Mouse (Mus musculus) hindbrain, embryonic 14.5 days (tissue): ENCODE measurements around the gene Selenon. TPM values are rescaled to one million over a fixed set of nuclear protein-coding genes. Genes with fewer than 3 reads are reported as not detected.
"Not testable (repeated sequence)": the region's sequence is repeated elsewhere in the genome, so short reads cannot be mapped to it uniquely, and the experiment has no call there.

Experiments used
- ATAC-seq: fragments of 200-750 bp; cut with Nextera tagmentation; 2 replicates; pipeline ENCODE4 v1.8.0; 2017; ENCODE audit warnings: moderate number of reproducible peaks, mild to moderate bottlenecking, moderate TSS enrichment, moderate library complexity; ENCODE audit not compliant: low FRiP score
- DNase-seq: peaks from one replicate; pipeline ENCODE4 v3.0.0-alpha.2; 2015; ENCODE audit warnings: low spot score
- H3K27ac ChIP-seq: fragments of 300-500 bp; sonication (generic); 2 replicates; pipeline ENCODE4 v1.5.1; 2014; ENCODE audit warnings: mild to moderate bottlenecking, moderate library complexity
- H3K27me3 ChIP-seq: fragments of 300-500 bp; sonication (generic); 2 replicates; pipeline ENCODE4 v1.6.1; 2014; ENCODE audit warnings: mild to moderate bottlenecking, low read length, mixed read lengths; ENCODE audit not compliant: control insufficient read depth, insufficient read depth
- H3K36me3 ChIP-seq: fragments of 300-500 bp; sonication (generic); replicated peaks from 2 replicates; pipeline ENCODE4 v1.6.1; 2014; ENCODE audit not compliant: control insufficient read depth, insufficient read depth
- H3K4me1 ChIP-seq: fragments of 300-500 bp; sonication (generic); replicated peaks from 2 replicates; pipeline ENCODE4 v1.6.1; 2014; ENCODE audit warnings: antibody characterized with exemption, low read length, mixed read lengths; ENCODE audit not compliant: control insufficient read depth, insufficient read depth
- H3K4me2 ChIP-seq: fragments of 300-500 bp; sonication (generic); replicated peaks from 2 replicates; pipeline ENCODE4 v1.6.1; 2014; ENCODE audit warnings: mild to moderate bottlenecking, moderate library complexity
- H3K4me3 ChIP-seq: fragments of 300-500 bp; sonication (generic); replicated peaks from 2 replicates; pipeline ENCODE4 v1.5.1; 2014; ENCODE audit warnings: mild to moderate bottlenecking, low read length
- H3K9ac ChIP-seq: fragments of 300-500 bp; sonication (generic); 2 replicates; pipeline ENCODE4 v1.6.1; 2014
- H3K9me3 ChIP-seq: fragments of 300-500 bp; sonication (generic); 2 replicates; pipeline ENCODE4 v1.6.1; 2016; ENCODE audit warnings: low read length; ENCODE audit not compliant: control insufficient read depth
- WGBS: fragments of 180-500 bp; shearing (Covaris S2); extraction: QIAGEN DNeasy Blood & Tissue Kit; methylation state at CpG from one replicate; pipeline ENCODE4 v1.1.7; 2014; 5-methylcytosine and 5-hydroxymethylcytosine counted together
- polyA plus RNA-seq: library from polyadenylated mRNA; unstranded; fragments of >200 nt; fragmentation: Nextera tagmentation; extraction: Ambion mirVana; gene quantifications from 2 replicates; pipeline ENCODE4 v1.2.1, GENCODE M21; 2014

Selenon gene
- polyA plus RNA-seq, 1 experiment from 2014 or later = 12.8 TPM

DNA sequence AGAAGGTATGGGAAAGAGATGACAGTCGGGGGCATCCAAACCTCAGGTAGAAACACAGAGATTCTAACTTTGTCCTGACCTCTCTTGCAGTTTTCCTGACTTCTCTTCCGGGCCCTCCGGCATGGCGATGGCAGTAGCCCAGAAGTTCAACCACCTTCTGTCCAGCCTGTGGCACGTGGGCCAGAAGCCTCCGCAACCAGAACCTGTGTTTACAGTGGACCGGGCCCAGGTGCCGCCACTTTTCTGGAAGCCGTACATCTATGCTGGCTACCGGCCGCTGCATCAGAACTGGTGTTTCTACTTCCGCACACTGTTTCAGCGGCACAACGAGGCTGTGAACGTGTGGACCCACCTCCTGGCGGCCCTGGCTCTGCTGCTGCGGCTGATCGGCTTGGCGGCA is 45.3 kb downstream of the Selenon start:
- Histone ChIP-seq H3K27me3 (no peaks in the 10 kb centered on the region), H3K36me3 (peaks cover 18% of the 10 kb centered on the region), H3K27ac (no peak overlapping the region), H3K9me3 (no peaks in the 10 kb centered on the region), H3K4me1 (no peaks in the 10 kb centered on the region; the same call in 1 of the 2 replicates), H3K4me3 (no peak overlapping the region), H3K4me2 (no peak overlapping the region), H3K9ac (no peak overlapping the region)
- 87% methylated on average over 19 of the region's 19 CpGs for WGBS
- ATAC-seq (no peak), DNase-seq (no peak)

DNA sequence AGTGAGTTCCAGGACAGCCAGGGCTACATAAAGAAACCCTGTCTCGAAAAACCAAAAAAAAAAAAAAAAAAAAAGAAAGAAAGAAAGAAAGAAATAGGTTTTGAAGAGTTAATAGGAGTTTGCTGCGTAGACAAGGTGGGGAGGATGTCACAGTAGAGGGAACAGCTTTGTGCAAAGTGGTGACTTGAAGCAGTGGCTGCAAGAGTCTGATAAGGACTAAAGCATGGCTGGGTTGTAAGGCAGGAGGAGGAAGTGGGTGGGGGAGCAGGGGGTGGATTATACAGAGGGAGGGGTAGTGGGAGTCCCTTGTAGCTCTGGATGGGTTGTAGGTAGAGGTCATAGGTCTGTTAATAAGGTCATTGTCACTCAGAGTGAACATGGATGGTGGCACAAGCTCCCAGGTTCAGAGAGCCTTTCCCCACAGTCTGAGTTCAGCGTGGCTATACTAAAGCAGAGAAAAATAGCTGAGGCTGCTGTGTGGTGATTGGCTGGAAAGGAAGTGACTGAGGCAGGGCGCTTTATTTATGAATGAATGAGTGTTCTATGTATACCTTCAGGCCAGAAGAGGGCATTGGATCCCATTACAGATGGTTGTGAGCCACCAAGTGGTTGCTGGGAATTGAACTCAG is 45.9 kb downstream of the Selenon start:
- no peaks in the 10 kb centered on the region for H3K27me3 ChIP-seq
- H3K9me3 ChIP-seq = no peaks in the 10 kb centered on the region
- H3K4me2 ChIP-seq = no peak overlapping the region
- WGBS = 86% methylated on average over 3 of the region's 4 CpGs
- no peaks in the 10 kb centered on the region for H3K4me1 ChIP-seq
- no peak overlapping the region for H3K9ac ChIP-seq
- DNase-seq (no peak), ATAC-seq (no peak)
- H3K27ac ChIP-seq = no peak overlapping the region
- no peak overlapping the region for H3K4me3 ChIP-seq
- peaks cover 18% of the 10 kb centered on the region for H3K36me3 ChIP-seq

DNA sequence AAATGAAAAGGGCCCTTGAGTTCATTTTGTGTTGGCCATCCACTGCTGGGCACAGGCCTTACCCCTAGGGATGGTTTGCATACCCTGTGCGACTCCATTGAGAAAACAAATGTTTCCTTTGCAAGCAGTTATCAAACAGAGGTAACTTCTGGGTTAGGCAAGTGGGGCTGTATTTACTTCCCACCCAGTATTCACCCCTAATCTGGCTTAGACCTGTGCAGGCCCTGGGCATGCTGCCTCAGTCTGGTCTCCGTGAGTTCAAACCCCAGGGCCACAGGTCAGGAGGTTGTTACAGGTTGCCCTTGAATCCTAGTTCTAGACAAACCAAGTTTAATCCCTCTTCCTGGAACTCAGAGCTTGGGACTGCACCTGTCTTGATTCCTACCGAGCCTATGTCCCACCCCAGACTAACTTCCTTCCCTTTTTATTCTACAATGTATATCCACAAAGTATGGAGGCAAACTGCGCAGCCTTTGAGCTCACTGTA is 46.6 kb downstream of the Selenon start:
- no peak overlapping the region for H3K27ac ChIP-seq
- peaks cover 18% of the 10 kb centered on the region for H3K36me3 ChIP-seq
- no peaks in the 10 kb centered on the region for H3K4me1 ChIP-seq
- ATAC-seq = no peak
- 89% methylated on average over 4 of the region's 4 CpGs for whole genome bisulfite sequencing
- H3K4me2 ChIP-seq = no peak overlapping the region
- H3K4me3 ChIP-seq = no peak overlapping the region
- no peak for DNase-seq
- no peak overlapping the region for H3K9ac ChIP-seq
- H3K27me3 ChIP-seq = no peaks in the 10 kb centered on the region
- no peaks in the 10 kb centered on the region for H3K9me3 ChIP-seq

DNA sequence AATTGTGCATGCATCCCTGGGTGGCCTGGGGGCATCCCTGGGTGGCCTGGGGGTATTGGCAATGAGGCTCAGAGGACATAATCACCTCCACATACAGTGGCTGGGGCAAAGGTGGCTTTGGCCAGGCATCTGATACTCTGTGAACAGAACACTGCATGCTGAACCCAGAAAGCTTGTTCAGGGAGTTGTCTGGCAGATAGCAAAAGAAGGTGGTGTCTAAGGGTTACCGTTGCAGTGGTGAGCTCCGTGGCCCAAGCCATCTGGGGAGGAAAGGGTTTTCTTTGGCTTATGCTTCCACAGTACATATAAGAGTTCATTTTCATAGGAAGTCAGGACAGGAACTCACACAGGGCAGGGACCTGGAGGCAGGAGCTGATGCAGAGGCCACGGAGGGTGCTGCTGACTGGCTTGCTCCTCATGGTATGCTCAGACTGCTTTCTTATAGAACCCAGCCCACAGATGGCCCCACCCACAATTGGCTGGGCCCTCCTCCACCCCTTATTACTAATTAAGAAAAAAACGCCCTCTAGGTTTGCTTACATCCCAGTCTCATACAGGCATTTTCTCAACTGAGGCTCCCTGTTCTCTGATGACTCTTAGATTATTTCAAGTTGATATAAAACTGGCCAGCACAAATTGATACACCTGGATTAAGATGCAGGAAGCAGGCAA is 48.1 kb downstream of the Selenon start:
- no peak for ATAC-seq

DNA sequence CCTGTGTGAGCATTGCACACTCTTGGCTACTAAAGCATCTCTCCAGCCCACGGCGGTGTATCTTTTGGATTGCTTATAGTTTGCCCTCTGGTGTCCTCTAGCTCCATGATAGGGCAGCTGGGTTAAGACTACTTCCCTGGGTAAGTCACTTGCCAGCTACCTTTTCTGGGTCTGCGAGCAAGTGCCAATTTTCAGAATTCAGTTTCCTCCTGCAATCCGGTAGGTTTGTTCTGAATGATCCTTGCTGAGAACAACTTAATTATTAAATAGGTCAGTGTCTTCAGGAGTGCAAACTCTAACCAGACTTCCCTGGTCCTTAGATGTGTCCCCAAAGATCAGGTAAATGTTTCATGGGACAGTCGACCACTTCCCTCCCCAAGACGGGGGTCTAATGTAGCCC is 50.9 kb downstream of the Selenon start:
- no peaks in the 10 kb centered on the region for H3K27me3 ChIP-seq
- peaks cover 21% of the 10 kb centered on the region for H3K4me1 ChIP-seq
- H3K9ac ChIP-seq = no peak overlapping the region
- no peaks in the 10 kb centered on the region for H3K9me3 ChIP-seq
- no peaks in the 10 kb centered on the region; the same call in 1 of the 2 replicates for H3K36me3 ChIP-seq
- H3K4me2 ChIP-seq = no peak overlapping the region
- ATAC-seq = no peak
- WGBS = 96% methylated on average over 6 of the region's 6 CpGs
- H3K4me3 ChIP-seq = no peak overlapping the region
- H3K27ac ChIP-seq = no peak overlapping the region
- DNase-seq = no peak

More for the DNA sequence above, 48.1 kb downstream of the Selenon start:
- Histone ChIP-seq H3K27me3 (no peaks in the 10 kb centered on the region), H3K36me3 (peaks cover 18% of the 10 kb centered on the region), H3K4me3 (no peak overlapping the region), H3K27ac (no peak overlapping the region), H3K9ac (no peak overlapping the region), H3K4me2 (no peak overlapping the region), H3K4me1 (no peaks in the 10 kb centered on the region), H3K9me3 (no peaks in the 10 kb centered on the region)
- DNase-seq = no peak
- WGBS = 77% methylated on average over 4 of the region's 4 CpGs

DNA sequence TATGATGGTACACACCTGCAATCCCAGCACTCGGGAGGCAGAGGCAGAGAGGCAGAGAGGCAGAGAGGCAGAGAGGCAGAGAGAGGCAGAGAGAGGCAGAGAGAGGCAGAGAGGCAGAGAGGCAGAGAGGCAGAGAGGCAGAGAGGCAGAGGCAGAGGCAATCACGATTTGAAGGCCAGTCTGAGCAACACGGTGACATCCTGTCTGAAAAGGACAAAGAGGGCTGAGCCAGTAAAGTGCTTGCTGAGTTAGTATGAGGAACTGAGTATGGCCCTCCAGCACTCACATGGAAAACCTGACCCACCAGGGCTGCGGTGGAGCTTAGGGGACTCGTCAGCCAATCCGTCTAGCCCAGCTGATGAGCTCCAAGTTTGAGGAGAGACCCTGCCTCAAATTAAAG is 53.0 kb downstream of the Selenon start:
- H3K9me3 ChIP-seq, H3K4me3 ChIP-seq, H3K9ac ChIP-seq, H3K27me3 ChIP-seq, DNase-seq, ATAC-seq, H3K36me3 ChIP-seq: not testable (repeated sequence)
- peaks cover 28% of the 10 kb centered on the region for H3K4me1 ChIP-seq
- H3K27ac ChIP-seq = peak overlapping the region; percentile 73; the same call in 1 of the 2 replicates
- 90% methylated on average over 6 of the region's 6 CpGs for WGBS
- H3K4me2 ChIP-seq = peak overlapping the region; percentile 96; the same call in 1 of the 2 replicates

DNA sequence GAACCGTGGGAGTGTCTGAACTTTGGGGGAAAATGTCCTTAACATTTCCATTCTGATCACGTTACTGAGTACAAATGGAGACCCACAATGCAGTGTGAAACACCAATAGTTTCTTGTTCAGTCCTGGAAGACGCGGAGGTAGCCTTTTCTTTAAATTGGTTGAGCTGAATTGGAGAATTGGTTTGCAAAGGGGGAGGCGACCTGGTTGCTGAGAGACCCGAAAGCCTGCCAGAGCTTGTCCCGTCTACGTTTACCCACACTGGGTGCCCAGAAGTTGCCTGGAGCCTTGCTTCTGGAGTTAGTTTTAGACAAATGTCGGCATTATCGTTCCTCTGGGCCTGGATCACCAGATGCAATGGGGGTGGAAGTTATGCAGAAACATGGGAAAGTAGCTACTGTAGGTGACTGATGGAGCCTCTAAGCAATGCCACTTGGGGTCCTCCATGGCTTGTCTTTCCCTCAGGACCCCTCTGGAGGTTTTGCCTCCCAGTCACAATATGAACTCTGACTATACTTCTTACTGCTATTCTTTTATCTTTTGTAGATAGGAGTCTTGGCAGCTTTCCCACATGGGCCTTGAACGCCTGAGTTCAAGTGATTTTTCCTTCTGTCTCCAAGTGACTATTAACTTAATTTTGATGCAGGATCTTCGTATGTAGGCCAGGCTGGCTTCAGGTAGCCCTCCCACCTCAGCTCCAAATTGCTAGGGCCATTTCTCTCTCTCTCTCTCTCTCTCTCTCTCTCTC is 53.8 kb downstream of the Selenon start:
- no peak for DNase-seq
- Histone ChIP-seq H3K9me3 (no peaks in the 10 kb centered on the region), H3K36me3 (no peaks in the 10 kb centered on the region; the same call in 1 of the 2 replicates), H3K4me3 (peak overlapping the region; percentile 47; the same call in 1 of the 2 replicates), H3K4me1 (peaks cover 28% of the 10 kb centered on the region), H3K9ac (peak overlapping the region; percentile 76), H3K27me3 (no peaks in the 10 kb centered on the region), H3K27ac (peak overlapping the region; percentile 73), H3K4me2 (peak overlapping the region; percentile 96)
- WGBS = 64% methylated on average over 12 of the region's 12 CpGs
- ATAC-seq = peak; percentile 34; the same call in 1 of the 2 replicates

DNA sequence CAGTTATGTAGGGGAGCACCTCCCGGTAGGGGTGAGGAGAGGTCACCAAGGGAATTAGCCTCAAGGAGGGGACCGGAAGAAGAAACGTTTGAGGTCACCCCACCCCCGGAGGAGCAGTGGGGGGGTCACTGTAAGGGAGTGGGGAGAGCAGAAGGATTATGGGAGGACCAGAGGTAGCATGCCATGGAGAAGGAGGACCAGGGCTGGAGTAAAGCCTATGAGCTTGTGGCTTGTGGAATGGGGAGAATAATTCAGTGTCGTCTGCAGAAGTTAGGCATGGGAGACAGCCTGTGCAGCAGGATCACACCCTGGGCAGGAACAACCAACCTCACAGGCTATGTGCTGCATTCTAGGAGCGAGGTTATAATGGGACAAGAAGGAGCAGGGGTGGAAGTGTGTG is 54.7 kb downstream of the Selenon start:
- ATAC-seq (peak; percentile 29), DNase-seq (no peak)
- H3K27me3 ChIP-seq = no peaks in the 10 kb centered on the region
- H3K36me3 ChIP-seq = no peaks in the 10 kb centered on the region; the same call in 1 of the 2 replicates
- WGBS = 14% methylated on average over 6 of the region's 6 CpGs
- peak overlapping the region; percentile 73 for H3K27ac ChIP-seq
- H3K9ac ChIP-seq = peak overlapping the region; percentile 76
- peaks cover 28% of the 10 kb centered on the region for H3K4me1 ChIP-seq
- H3K4me2 ChIP-seq = peak overlapping the region; percentile 96
- H3K4me3 ChIP-seq = peak overlapping the region; percentile 47
- H3K9me3 ChIP-seq = no peaks in the 10 kb centered on the region

DNA sequence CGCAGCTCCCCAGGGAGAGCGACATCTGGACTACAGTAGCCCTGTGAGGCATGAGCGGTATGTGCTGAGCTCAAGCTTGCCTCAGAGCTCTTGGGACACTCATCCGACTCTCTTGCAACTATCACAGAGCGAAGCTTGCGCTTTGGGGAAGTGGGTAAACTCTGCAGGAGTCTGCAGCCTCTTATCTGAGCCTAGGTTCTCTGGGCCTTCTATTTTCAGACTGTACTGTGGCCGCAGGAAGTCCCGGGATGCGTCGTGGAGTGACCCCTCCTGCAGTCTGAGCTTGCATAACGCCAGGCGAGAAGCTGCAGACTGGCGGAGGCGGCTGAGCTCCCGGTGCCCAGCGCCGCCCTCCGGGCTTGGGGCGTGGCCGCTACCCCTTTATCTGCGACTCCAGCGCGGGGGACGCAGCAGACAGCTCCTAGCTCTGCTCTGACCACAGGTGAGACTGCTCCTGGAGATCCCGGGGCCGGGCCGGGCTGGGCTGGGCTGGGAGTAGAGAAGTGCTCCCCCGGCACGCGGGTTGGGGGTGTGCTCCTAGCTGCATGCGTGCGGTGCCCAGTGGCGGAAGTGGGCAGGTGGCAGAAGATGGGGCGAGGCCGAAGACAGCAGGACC is 55.3 kb downstream of the Selenon start, which contains the start of gene Paqr7:
Gene Paqr7 (plus strand): TSS at position 103 of the 616 bp plus-strand sequence.
- Histone ChIP-seq H3K27ac (peak within 1 kb of the TSS; percentile 73), H3K27me3 (no peaks in the 10 kb centered on the region), H3K4me3 (peak within 1 kb of the TSS; percentile 47), H3K36me3 (no peaks in the 10 kb centered on the region; the same call in 1 of the 2 replicates), H3K9me3 (no peaks in the 10 kb centered on the region), H3K9ac (peak within 1 kb of the TSS; percentile 76), H3K4me2 (peak within 1 kb of the TSS; percentile 96), H3K4me1 (peaks cover 28% of the 10 kb centered on the region)
- 3% methylated on average over 35 of the region's 35 CpGs for WGBS
- ATAC-seq (peak; percentile 66), DNase-seq (no peak)
